Comparison of ENCODE assay signal across 8 mouse cellular contexts in the genomic region with DNA sequence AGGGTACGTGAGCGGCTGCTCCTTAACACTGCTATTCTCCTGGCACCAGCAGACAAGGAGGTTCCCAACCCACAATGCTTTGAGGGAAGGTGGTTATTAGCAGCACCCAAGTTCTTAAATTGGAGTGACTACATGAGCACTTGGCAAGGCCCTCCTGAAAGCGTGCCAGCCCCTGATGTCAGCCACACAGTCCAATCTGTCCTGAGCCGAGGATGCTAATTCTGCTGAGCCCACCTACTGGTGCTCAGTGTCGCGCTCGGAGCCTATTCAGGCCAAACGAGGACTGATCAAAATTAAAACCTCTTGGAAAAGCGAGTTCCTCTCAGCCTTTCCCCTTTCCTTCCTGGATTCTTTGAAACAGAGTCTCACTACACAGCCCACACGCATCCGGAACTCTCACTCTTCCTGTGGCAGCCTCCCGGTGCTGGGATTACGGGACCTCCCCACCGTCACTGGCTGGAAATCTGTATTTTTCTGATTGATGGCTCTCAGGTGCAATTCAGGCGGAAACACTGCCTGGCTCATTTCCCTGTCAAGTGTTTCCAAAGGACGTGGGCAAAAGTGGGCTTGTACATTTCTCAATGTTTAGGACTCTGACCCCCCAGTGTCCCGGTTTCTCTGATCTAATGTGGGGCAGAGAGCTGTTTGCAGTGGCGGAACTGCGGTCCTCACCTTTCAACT. TPM values are rescaled to one million over a fixed set of nuclear protein-coding genes. Genes with fewer than 3 reads are reported as not detected.
DNase-seq lines count a peak whose midpoint lies in the region; ATAC-seq and TF ChIP-seq lines count a peak whose summit lies in the region.

No protein-coding gene starts in this region.

- H3K27ac ChIP-seq in forebrain, embryonic 13.5 days: peak overlapping the region; percentile 55
- H3K27ac ChIP-seq in forebrain, embryonic 10.5 days: no peak overlapping the region
- H3K27ac ChIP-seq in cerebellum, adult 2 months (ENCODE audit: insufficient read depth, low read length): peak overlapping the region; percentile 90
- peak overlapping the region; percentile 81 for H3K27ac ChIP-seq in liver, embryonic 16.5 days (ENCODE audit: low read length)
- no peak overlapping the region for H3K27ac ChIP-seq in hindbrain, embryonic 14.5 days

- no peak for TF ChIP-seq CTCF in cerebellum, adult 2 months (IDR thresholded peaks at IDR 0.05; ENCODE audit: borderline replicate concordance, insufficient read depth, low read depth, low read length)

- ATAC-seq in forebrain, embryonic 13.5 days: peak; percentile 83
- peak; percentile 47 for ATAC-seq in liver, embryonic 16.5 days (ENCODE audit: low read depth)
- no peak for ATAC-seq in hindbrain, embryonic 14.5 days (ENCODE audit: low FRiP score)

- peaks cover 63% of the 10 kb centered on the region for H3K36me3 ChIP-seq in forebrain, embryonic 13.5 days (ENCODE audit: poor library complexity, severe bottlenecking)
- peaks cover 59% of the 10 kb centered on the region for H3K36me3 ChIP-seq in forebrain, embryonic 10.5 days (replicated peaks)
- H3K36me3 ChIP-seq in liver, embryonic 16.5 days (ENCODE audit: control insufficient read depth, insufficient read depth): no peaks in the 10 kb centered on the region
- H3K36me3 ChIP-seq in hindbrain, embryonic 14.5 days (replicated peaks; ENCODE audit: control insufficient read depth, insufficient read depth): peaks cover 66% of the 10 kb centered on the region

- no peaks in the 10 kb centered on the region for H3K9me3 ChIP-seq in forebrain, embryonic 13.5 days (replicated peaks)
- no peaks in the 10 kb centered on the region for H3K9me3 ChIP-seq in forebrain, embryonic 10.5 days
- H3K9me3 ChIP-seq in liver, embryonic 16.5 days (replicated peaks; ENCODE audit: control insufficient read depth, low read length): no peaks in the 10 kb centered on the region
- no peaks in the 10 kb centered on the region for H3K9me3 ChIP-seq in hindbrain, embryonic 14.5 days (ENCODE audit: control insufficient read depth, low read length)

- WGBS in forebrain, embryonic 13.5 days: 69% methylated on average over 19 of the region's 19 CpGs
- WGBS in forebrain, embryonic 10.5 days: 92% methylated on average over 19 of the region's 19 CpGs
- 12% methylated on average over 19 of the region's 19 CpGs for WGBS in cerebellum, adult 2 months
- 75% methylated on average over 19 of the region's 19 CpGs for WGBS in liver, embryonic 16.5 days (ENCODE audit: insufficient replicate concordance)
- 84% methylated on average over 19 of the region's 19 CpGs for WGBS in hindbrain, embryonic 14.5 days

- peak; percentile 37; the same call in 1 of the 2 replicates for TF ChIP-seq POLR2A in cerebellum, adult 2 months (IDR thresholded peaks at IDR 0.05; ENCODE audit: borderline replicate concordance, insufficient read depth, low read length)

- H3K4me3 ChIP-seq in forebrain, embryonic 13.5 days: no peak overlapping the region
- H3K4me3 ChIP-seq in forebrain, embryonic 10.5 days: no peak overlapping the region
- peak overlapping the region; percentile 1 for H3K4me3 ChIP-seq in cerebellum, adult 2 months (replicated peaks; ENCODE audit: insufficient read depth, low read depth, low read length)
- no peak overlapping the region for H3K4me3 ChIP-seq in liver, embryonic 16.5 days (ENCODE audit: low read depth, low read length)
- H3K4me3 ChIP-seq in hindbrain, embryonic 14.5 days (replicated peaks; ENCODE audit: low read length): no peak overlapping the region

- H3K9ac ChIP-seq in forebrain, embryonic 13.5 days: peak overlapping the region; percentile 19
- H3K9ac ChIP-seq in liver, embryonic 16.5 days (ENCODE audit: low read depth, low read length): no peak overlapping the region
- no peak overlapping the region for H3K9ac ChIP-seq in hindbrain, embryonic 14.5 days

- no peaks in the 10 kb centered on the region for H3K27me3 ChIP-seq in forebrain, embryonic 13.5 days
- no peaks in the 10 kb centered on the region for H3K27me3 ChIP-seq in forebrain, embryonic 10.5 days (ENCODE audit: poor library complexity, severe bottlenecking)
- no peaks in the 10 kb centered on the region for H3K27me3 ChIP-seq in cerebellum, adult 2 months (ENCODE audit: control insufficient read depth, insufficient read depth, low read length)
- H3K27me3 ChIP-seq in liver, embryonic 16.5 days (ENCODE audit: control insufficient read depth, insufficient read depth, low read depth, low read length): no peaks in the 10 kb centered on the region
- H3K27me3 ChIP-seq in hindbrain, embryonic 14.5 days (ENCODE audit: control insufficient read depth, insufficient read depth, low read length): no peaks in the 10 kb centered on the region

- H3K4me1 ChIP-seq in forebrain, embryonic 13.5 days: peaks cover 17% of the 10 kb centered on the region; the same call in 1 of the 2 replicates
- 0 out of 2 replicates have a peak, but pooled peaks cover 7% of the 10 kb centered on the region for H3K4me1 ChIP-seq in forebrain, embryonic 10.5 days
- peaks cover 54% of the 10 kb centered on the region for H3K4me1 ChIP-seq in cerebellum, adult 2 months (ENCODE audit: control insufficient read depth, insufficient read depth, low read length)
- H3K4me1 ChIP-seq in liver, embryonic 16.5 days (ENCODE audit: control insufficient read depth, low read depth, low read length): peaks cover 11% of the 10 kb centered on the region; the same call in 1 of the 2 replicates
- H3K4me1 ChIP-seq in hindbrain, embryonic 14.5 days (replicated peaks; ENCODE audit: control insufficient read depth, insufficient read depth, low read length): no peaks in the 10 kb centered on the region

- H3K4me2 ChIP-seq in forebrain, embryonic 13.5 days: peak overlapping the region; percentile 18; the same call in 1 of the 2 replicates
- H3K4me2 ChIP-seq in liver, embryonic 16.5 days (ENCODE audit: low read depth, low read length): no peak overlapping the region
- no peak overlapping the region for H3K4me2 ChIP-seq in hindbrain, embryonic 14.5 days (replicated peaks)

- DNase-seq in forebrain, embryonic 10.5 days (ENCODE audit: extremely low spot score, low spot score): no peak
- peak; percentile 98 to 99 for DNase-seq in cerebellum, adult 2 months
- peak; percentile 90 to 91 for DNase-seq in heart, adult 18-20 months
- peak; percentile 65 for DNase-seq in kidney, postnatal 14 days
- DNase-seq in MN1 (ENCODE audit: low spot score): no peak
- no peak for DNase-seq in hindbrain, embryonic 14.5 days (ENCODE audit: low spot score)

RNA-seq across cellular contexts. Expression of gene Stx4a, which starts 9.7 kb away (rescaled TPM):
- 20.5 and 25.6 TPM in 2 replicates for polyA plus RNA-seq in forebrain, embryonic 13.5 days (2015; fragmentation: Nextera tagmentation; extraction: Ambion mirVana)
- 23.7 and 24.6 TPM in 2 replicates for polyA plus RNA-seq in forebrain, embryonic 10.5 days (2016; fragmentation: Nextera tagmentation; extraction: Ambion mirVana)
- polyA plus RNA-seq in cerebellum, adult 2 months (2012; rRNA removed): 127 and 153 TPM in 2 replicates
- 10 to 100 TPM; 66.5 to 67.0 TPM for total RNA-seq in heart, adult 18-20 months (2021)
- polyA plus RNA-seq in liver, embryonic 16.5 days (2015; fragmentation: Nextera tagmentation; extraction: Ambion mirVana): 11.8 TPM in 2 replicates
- 9.6 and 10.6 TPM in 2 replicates for polyA plus RNA-seq in hindbrain, embryonic 14.5 days (2014; fragmentation: Nextera tagmentation; extraction: Ambion mirVana)

RNA-seq across cellular contexts. Expression of gene Stx1b, which starts 10.0 kb away (rescaled TPM):
- polyA plus RNA-seq in forebrain, embryonic 13.5 days (2015; fragmentation: Nextera tagmentation; extraction: Ambion mirVana): 18.9 and 21.9 TPM in 2 replicates
- 5.5 and 6.1 TPM in 2 replicates for polyA plus RNA-seq in forebrain, embryonic 10.5 days (2016; fragmentation: Nextera tagmentation; extraction: Ambion mirVana)
- polyA plus RNA-seq in cerebellum, adult 2 months (2012; rRNA removed): 452 and 453 TPM in 2 replicates
- under 1 TPM; 0.30 to 0.72 TPM for total RNA-seq in heart, adult 18-20 months (2021)
- 0.25 and 0.40 TPM in 2 replicates for polyA plus RNA-seq in liver, embryonic 16.5 days (2015; fragmentation: Nextera tagmentation; extraction: Ambion mirVana)
- 59.7 and 66.2 TPM in 2 replicates for polyA plus RNA-seq in hindbrain, embryonic 14.5 days (2014; fragmentation: Nextera tagmentation; extraction: Ambion mirVana)

RNA-seq across cellular contexts. Expression of gene Hsd3b7, which starts 14.0 kb away (rescaled TPM):
- polyA plus RNA-seq in forebrain, embryonic 13.5 days (2015; fragmentation: Nextera tagmentation; extraction: Ambion mirVana): 5.0 and 7.5 TPM in 2 replicates
- 5.4 and 5.8 TPM in 2 replicates for polyA plus RNA-seq in forebrain, embryonic 10.5 days (2016; fragmentation: Nextera tagmentation; extraction: Ambion mirVana)
- 30.4 and 39.6 TPM in 2 replicates for polyA plus RNA-seq in cerebellum, adult 2 months (2012; rRNA removed)
- total RNA-seq in heart, adult 18-20 months (2021): 10 to 100 TPM; 10.8 to 13.9 TPM
- polyA plus RNA-seq in liver, embryonic 16.5 days (2015; fragmentation: Nextera tagmentation; extraction: Ambion mirVana): 72.9 and 80.3 TPM in 2 replicates
- polyA plus RNA-seq in hindbrain, embryonic 14.5 days (2014; fragmentation: Nextera tagmentation; extraction: Ambion mirVana): 10.6 and 11.0 TPM in 2 replicates

RNA-seq across cellular contexts. Expression of gene Gm49388, which starts 29.0 kb away (rescaled TPM):
- not detected in 2 replicates for polyA plus RNA-seq in forebrain, embryonic 13.5 days (2015; fragmentation: Nextera tagmentation; extraction: Ambion mirVana)
- polyA plus RNA-seq in forebrain, embryonic 10.5 days (2016; fragmentation: Nextera tagmentation; extraction: Ambion mirVana): not detected in 2 replicates
- 0.46 and 0.47 TPM in 2 replicates for polyA plus RNA-seq in cerebellum, adult 2 months (2012; rRNA removed)
- total RNA-seq in heart, adult 18-20 months (2021): 1 to 10 TPM; 2.5 to 2.6 TPM
- not detected in 2 replicates for polyA plus RNA-seq in liver, embryonic 16.5 days (2015; fragmentation: Nextera tagmentation; extraction: Ambion mirVana)
- polyA plus RNA-seq in hindbrain, embryonic 14.5 days (2014; fragmentation: Nextera tagmentation; extraction: Ambion mirVana): not detected in 2 replicates

RNA-seq across cellular contexts. Expression of gene Setd1a, which starts 37.9 kb away (rescaled TPM):
- polyA plus RNA-seq in forebrain, embryonic 13.5 days (2015; fragmentation: Nextera tagmentation; extraction: Ambion mirVana): 20.0 and 21.5 TPM in 2 replicates
- polyA plus RNA-seq in forebrain, embryonic 10.5 days (2016; fragmentation: Nextera tagmentation; extraction: Ambion mirVana): 16.0 and 17.1 TPM in 2 replicates
- 23.1 and 25.5 TPM in 2 replicates for polyA plus RNA-seq in cerebellum, adult 2 months (2012; rRNA removed)
- 10 to 100 TPM; 15.8 to 19.5 TPM for total RNA-seq in heart, adult 18-20 months (2021)
- 7.5 and 7.9 TPM in 2 replicates for polyA plus RNA-seq in liver, embryonic 16.5 days (2015; fragmentation: Nextera tagmentation; extraction: Ambion mirVana)
- 18.7 and 19.1 TPM in 2 replicates for polyA plus RNA-seq in hindbrain, embryonic 14.5 days (2014; fragmentation: Nextera tagmentation; extraction: Ambion mirVana)

Comparison
In these comparisons a context has a peak if more than half of its experiments do, and no peak if none do; other contexts are left out.
1. H3K27ac ChIP-seq: peak in forebrain, embryonic 13.5 days (single experiment), cerebellum, adult 2 months (single experiment) and liver, embryonic 16.5 days (single experiment); none in forebrain, embryonic 10.5 days (single experiment) and hindbrain, embryonic 14.5 days (single experiment).
2. DNase-seq: peak in cerebellum, adult 2 months (2 of 2), heart, adult 18-20 months (2 of 2) and kidney, postnatal 14 days (single experiment); none in forebrain, embryonic 10.5 days (single experiment), MN1 (single experiment) and hindbrain, embryonic 14.5 days (single experiment).